Mouse (Mus musculus) left cerebral cortex, adult 18-20 months (tissue): ENCODE measurements around the gene Tspan9. TPM values are rescaled to one million over a fixed set of nuclear protein-coding genes. Genes with fewer than 3 reads are reported as not detected.

Experiments
- DNase-seq, 2 experiments: peaks; one replicate each; pipeline ENCODE4 v3.0.0; 2021 to 2022; ENCODE audit warnings: low spot score in 2 of 2, mixed read lengths in 1 of 2
- microRNA-seq, 2 experiments: library from miRNA; unstranded; fragments of <30 nt; microRNA quantifications; one replicate each; pipeline ENCODE4 v1.2.0; 2021
- total RNA-seq, 2 experiments: library from RNA; stranded (reverse); gene quantifications; 2 replicates each; pipeline ENCODE4 v1.2.3; 2021

Tspan9 gene
- total RNA-seq, 2 experiments from 2014 or later = 53.5 to 53.8 TPM

DNA sequence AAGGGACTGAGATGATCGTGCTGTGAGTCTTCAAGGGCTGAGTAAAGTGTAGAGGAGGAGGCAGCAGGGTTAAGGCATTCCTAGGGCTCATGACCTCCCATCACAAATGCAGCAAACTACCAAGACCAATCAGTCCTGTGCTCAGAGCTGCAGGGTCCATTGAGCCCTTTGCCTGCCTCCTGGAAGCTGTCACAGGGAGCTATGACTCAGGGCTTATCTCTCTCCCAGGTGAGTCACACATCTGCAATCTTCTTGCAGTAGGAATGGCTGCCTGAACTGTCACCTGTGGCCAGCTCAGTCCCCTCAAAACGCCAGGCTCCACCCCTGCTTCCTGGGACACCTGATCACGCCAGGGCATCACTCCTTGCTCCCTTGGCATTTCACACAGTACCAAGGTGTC lies 208.3 kb downstream of the Tspan9 start:
- no peak for DNase-seq

- DNase-seq = no peak
Measured at GRCm38 (mm10) chr6:127933841-127934240, 209.6 kb downstream of the Tspan9 start.

GRCm38 (mm10) chr6:127932697-127933096 lies 210.7 kb downstream of the Tspan9 start:
- no peak for DNase-seq

- DNase-seq = no peak
Measured at GRCm38 (mm10) chr6:127928682-127929081, 214.7 kb downstream of the Tspan9 start.

DNA sequence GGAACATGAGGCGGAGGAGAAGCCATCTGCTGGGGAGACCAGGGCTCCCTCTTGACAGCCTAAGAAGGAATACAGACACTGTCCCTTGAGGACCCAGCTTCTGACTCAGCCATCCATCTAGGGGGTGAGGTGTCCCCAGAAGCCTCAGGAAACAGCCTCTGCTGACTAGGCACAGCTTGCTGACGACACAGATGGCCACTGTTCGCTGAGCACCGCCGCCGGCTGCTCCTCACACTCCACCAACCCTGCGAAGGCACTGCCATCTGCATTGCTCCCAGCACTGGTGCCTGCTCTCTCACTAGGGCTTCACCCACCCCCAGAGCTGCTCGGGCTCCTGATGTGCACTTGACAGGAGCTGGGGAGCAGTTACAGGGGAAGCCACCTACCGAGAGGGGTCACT lies 217.5 kb downstream of the Tspan9 start:
- peak; percentile 71 to 84 for DNase-seq

- DNase-seq = peak in 1 of 2 experiments; percentile 31
Measured at GRCm38 (mm10) chr6:127924750-127925149, 218.6 kb downstream of the Tspan9 start.

- no peak for DNase-seq
Measured at GRCm38 (mm10) chr6:127923296-127923695, 220.1 kb downstream of the Tspan9 start.

GRCm38 (mm10) chr6:127921996-127922395 lies 221.4 kb downstream of the Tspan9 start:
- no peak for DNase-seq

DNA sequence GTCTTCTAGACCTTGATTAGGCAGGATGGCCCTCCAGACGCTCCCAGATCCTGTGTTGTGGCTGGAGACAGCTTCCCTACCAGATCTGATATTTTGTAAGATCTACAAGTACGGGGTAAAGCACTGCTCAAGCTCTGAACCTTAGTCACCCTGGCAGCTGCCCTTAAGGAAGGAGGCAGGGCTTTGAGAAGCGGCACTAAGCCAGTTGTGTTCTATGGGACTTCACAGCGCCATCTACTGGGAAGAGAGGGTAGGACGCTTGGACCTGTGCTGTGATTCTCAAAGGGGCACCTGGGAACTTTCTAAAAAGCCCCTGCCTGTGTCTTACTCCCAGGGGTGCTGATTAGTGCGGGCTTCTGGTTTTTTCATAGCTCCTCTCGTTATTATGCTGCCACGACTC lies 222.7 kb downstream of the Tspan9 start:
- DNase-seq = peak; percentile 81 to 84

DNA sequence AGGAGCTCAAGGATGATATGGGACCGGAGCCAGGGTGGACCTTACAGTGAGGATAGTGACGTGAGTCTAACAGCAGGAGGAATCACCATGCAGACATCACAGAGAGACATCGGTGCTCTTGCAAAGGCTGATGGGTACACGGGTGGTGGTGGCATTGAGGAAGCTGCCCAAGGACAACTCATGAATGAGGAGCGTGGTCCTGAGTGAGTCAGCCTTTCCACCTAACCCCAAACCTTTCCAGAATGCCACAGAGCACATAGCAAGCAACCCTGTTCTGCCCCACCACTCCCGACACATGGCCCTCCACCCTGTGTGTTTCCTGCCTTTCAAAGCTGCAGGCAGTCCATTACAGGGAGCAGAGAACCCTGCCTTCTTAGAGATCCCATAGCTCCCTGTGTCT lies 223.9 kb downstream of the Tspan9 start:
- no peak for DNase-seq

DNA sequence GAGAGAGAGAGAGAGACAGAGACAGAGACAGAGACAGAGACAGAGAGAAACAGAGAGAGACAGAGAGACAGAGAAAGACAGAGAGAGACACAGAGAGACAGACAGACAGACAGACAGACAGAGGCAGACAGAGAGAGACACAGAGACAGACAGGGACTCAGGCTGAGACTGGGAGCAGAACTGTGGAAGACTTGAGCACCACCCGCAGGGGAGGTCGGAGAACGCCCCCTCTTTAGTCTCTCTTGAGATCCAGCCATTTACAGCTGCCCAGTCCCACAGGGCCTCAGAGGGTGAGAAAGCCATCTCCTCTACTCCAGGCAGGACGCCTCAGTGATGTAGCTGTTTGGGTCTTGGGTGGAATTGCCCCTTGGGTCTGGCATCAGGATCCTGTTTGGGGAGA lies 225.7 kb downstream of the Tspan9 start:
- DNase-seq = no peak

DNA sequence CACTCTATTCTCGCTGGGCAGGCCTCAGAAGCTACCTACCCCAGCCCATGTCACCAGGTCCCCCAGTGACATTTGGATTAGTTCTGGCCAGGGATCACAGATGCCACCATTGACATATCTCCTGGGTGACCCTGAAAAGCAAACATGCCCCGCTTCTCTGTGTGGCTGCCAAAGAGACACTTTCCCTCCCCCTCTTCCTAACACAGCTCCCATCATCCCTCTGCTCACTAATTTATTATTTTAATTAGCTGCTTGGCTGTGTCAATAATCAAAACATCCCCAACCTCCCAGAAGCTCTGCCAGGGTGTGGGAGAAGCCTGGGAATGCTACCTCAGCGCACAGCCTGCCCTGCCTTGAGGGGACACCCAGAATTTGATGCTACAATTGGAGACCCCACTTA lies 226.4 kb downstream of the Tspan9 start:
- DNase-seq = no peak

GRCm38 (mm10) chr6:127912938-127913337 lies 230.5 kb downstream of the Tspan9 start:
- DNase-seq = no peak

DNA sequence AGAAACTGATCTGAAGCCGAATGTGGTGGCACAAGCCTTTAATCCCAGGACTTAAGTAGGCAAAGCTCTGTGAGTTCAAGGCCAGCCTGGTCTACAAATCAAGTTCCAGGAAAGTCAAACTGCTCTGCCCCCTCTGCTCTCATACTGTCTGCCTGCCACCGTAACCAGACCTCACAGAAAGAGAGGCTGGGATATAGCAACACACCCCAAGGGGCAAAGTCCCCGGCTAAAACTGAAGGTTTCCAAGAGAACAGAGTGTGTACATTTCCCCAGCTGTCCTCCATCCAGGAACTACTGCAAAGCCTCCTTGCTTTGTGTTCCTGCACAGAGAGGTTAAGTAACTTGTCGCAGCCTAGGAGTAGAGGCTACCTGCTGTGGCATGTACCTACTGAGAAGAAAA lies 231.7 kb downstream of the Tspan9 start:
- DNase-seq = no peak

Small RNA genes within 50 kb of the gene (microRNA-seq; reads per million reads assigned to microRNA genes)
- gene Gm26338 = 0 reads per million in 2 experiments

Other genes starting within 250 kb of the Tspan9 start
- 1 to 10 TPM in 1 of 2 experiments, under 1 TPM in 1; 0.56 to 1.9 TPM for gene Tead4, start 157.2 kb upstream of the Tspan9 start, total RNA-seq
- 10 to 100 TPM; 15.4 to 18.6 TPM for gene Tulp3, start 212.3 kb upstream of the Tspan9 start, total RNA-seq
- 10 to 100 TPM; 18.0 to 18.8 TPM for gene Rhno1, start 219.3 kb upstream of the Tspan9 start, total RNA-seq
- 1 to 10 TPM; 1.1 to 1.2 TPM for gene Foxm1, start 219.4 kb upstream of the Tspan9 start, total RNA-seq
- 1 to 10 TPM in 1 of 2 experiments, under 1 TPM in 1; 0.68 to 1.3 TPM for gene Tex52, start 231.9 kb upstream of the Tspan9 start, total RNA-seq
- gene Gm44596, start 231.9 kb upstream of the Tspan9 start, total RNA-seq = not detected